Comparison of ENCODE assay signal across 20 mouse cellular contexts in the genomic region with DNA sequence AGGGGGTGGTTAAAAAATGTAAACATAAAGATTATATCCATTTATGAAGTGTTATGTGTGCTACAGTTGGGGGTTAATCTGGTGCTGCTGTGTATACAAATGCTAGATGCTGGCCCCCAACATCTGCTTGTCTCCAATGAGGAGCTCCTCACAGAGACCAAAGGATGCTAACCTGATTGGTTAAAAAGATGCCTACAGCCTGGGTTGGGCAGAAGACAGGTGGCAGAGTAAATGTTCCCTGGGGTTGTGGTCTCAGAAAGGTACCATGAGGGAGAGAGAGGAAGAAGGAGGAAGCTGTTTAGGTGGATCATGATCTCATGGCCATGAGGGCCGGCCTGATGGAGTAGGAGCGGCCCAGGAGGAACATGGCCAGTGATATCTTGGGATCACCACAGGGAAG.
"Had no signal": no experiment of that assay in that cellular context is flagged by ENCODE, and none has a peak within 500 bp of the region (broad histone marks: within the 10 kb centered on the region; RNA-seq: fewer than 3 reads in every experiment).

No protein-coding gene starts in this region.

- H3K4me2 ChIP-seq: limb, embryonic 15.5 days; liver, embryonic 11.5 days; liver, embryonic 13.5 days; liver, embryonic 15.5 days; lung, embryonic 15.5 days; midbrain, embryonic 11.5 days; midbrain, embryonic 13.5 days; midbrain, embryonic 15.5 days; neural tube, embryonic 12.5 days had no signal

- H3K9ac ChIP-seq: limb, embryonic 15.5 days; liver, embryonic 13.5 days; liver, embryonic 15.5 days; liver, postnatal 0 days; lung, embryonic 15.5 days; midbrain, embryonic 13.5 days; midbrain, embryonic 15.5 days; neural tube, embryonic 12.5 days had no signal

- H3K27ac ChIP-seq: limb, embryonic 15.5 days; liver, embryonic 13.5 days; liver, embryonic 15.5 days; lung, embryonic 15.5 days; macrophage; midbrain, embryonic 13.5 days; midbrain, embryonic 15.5 days; neural tube, embryonic 12.5 days had no signal

- DNase-seq: liver, embryonic 13.5 days; liver, postnatal 0 days; lung, adult 2 months; lung, postnatal 14 days; lung, postnatal 36 days; retina, postnatal 1 day; right cerebral cortex, adult 18-20 months; right cerebral cortex, postnatal 25 days; right cerebral cortex, postnatal 4 days; spleen, adult 18-20 months had no signal

- H3K4me1 ChIP-seq: liver, embryonic 13.5 days; liver, embryonic 15.5 days; lung, embryonic 15.5 days; megakaryocyte, embryonic 14.5 days; midbrain, embryonic 13.5 days; midbrain, embryonic 15.5 days; neural tube, embryonic 12.5 days had no signal

- H3K9me3 ChIP-seq: limb, embryonic 15.5 days; liver, embryonic 13.5 days; liver, embryonic 15.5 days; lung, embryonic 15.5 days; megakaryocyte, embryonic 14.5 days; midbrain, embryonic 13.5 days; midbrain, embryonic 15.5 days; neural tube, embryonic 12.5 days had no signal

- H3K4me3 ChIP-seq: limb, embryonic 15.5 days; liver, embryonic 13.5 days; liver, embryonic 15.5 days; lung, embryonic 15.5 days; megakaryocyte, embryonic 14.5 days; midbrain, embryonic 13.5 days; midbrain, embryonic 15.5 days; neural tube, embryonic 12.5 days had no signal

- H3K36me3 ChIP-seq: limb, embryonic 15.5 days; liver, embryonic 13.5 days; liver, embryonic 15.5 days; lung, embryonic 15.5 days; midbrain, embryonic 13.5 days; midbrain, embryonic 15.5 days; neural tube, embryonic 12.5 days had no signal

- H3K27me3 ChIP-seq: limb, embryonic 15.5 days; liver, embryonic 13.5 days; liver, embryonic 15.5 days; lung, embryonic 15.5 days; midbrain, embryonic 13.5 days; midbrain, embryonic 15.5 days; neural tube, embryonic 12.5 days had no signal

- ATAC-seq: midbrain, embryonic 13.5 days; midbrain, embryonic 15.5 days had no signal
